Mouse (Mus musculus) hindbrain, embryonic 14.5 days (tissue): ENCODE measurements around the gene Phf13. TPM values are rescaled to one million over a fixed set of nuclear protein-coding genes. Genes with fewer than 3 reads are reported as not detected.
A peak's percentile ranks its signal among the peaks of the same experiment; 100 is the strongest.

Source experiments
- ATAC-seq: fragments of 200-750 bp; cut with Nextera tagmentation; 2 replicates; pipeline ENCODE4 v1.8.0; 2017; ENCODE audit warnings: moderate number of reproducible peaks, mild to moderate bottlenecking, moderate TSS enrichment, moderate library complexity; ENCODE audit not compliant: low FRiP score
- DNase-seq: peaks from one replicate; pipeline ENCODE4 v3.0.0-alpha.2; 2015; ENCODE audit warnings: low spot score
- H3K27ac ChIP-seq: fragments of 300-500 bp; sonication (generic); 2 replicates; pipeline ENCODE4 v1.5.1; 2014; ENCODE audit warnings: mild to moderate bottlenecking, moderate library complexity
- H3K27me3 ChIP-seq: fragments of 300-500 bp; sonication (generic); 2 replicates; pipeline ENCODE4 v1.6.1; 2014; ENCODE audit warnings: mild to moderate bottlenecking, low read length, mixed read lengths; ENCODE audit not compliant: control insufficient read depth, insufficient read depth
- H3K36me3 ChIP-seq: fragments of 300-500 bp; sonication (generic); replicated peaks from 2 replicates; pipeline ENCODE4 v1.6.1; 2014; ENCODE audit not compliant: control insufficient read depth, insufficient read depth
- H3K4me1 ChIP-seq: fragments of 300-500 bp; sonication (generic); replicated peaks from 2 replicates; pipeline ENCODE4 v1.6.1; 2014; ENCODE audit warnings: antibody characterized with exemption, low read length, mixed read lengths; ENCODE audit not compliant: control insufficient read depth, insufficient read depth
- H3K4me2 ChIP-seq: fragments of 300-500 bp; sonication (generic); replicated peaks from 2 replicates; pipeline ENCODE4 v1.6.1; 2014; ENCODE audit warnings: mild to moderate bottlenecking, moderate library complexity
- H3K4me3 ChIP-seq: fragments of 300-500 bp; sonication (generic); replicated peaks from 2 replicates; pipeline ENCODE4 v1.5.1; 2014; ENCODE audit warnings: mild to moderate bottlenecking, low read length
- H3K9ac ChIP-seq: fragments of 300-500 bp; sonication (generic); 2 replicates; pipeline ENCODE4 v1.6.1; 2014
- H3K9me3 ChIP-seq: fragments of 300-500 bp; sonication (generic); 2 replicates; pipeline ENCODE4 v1.6.1; 2016; ENCODE audit warnings: low read length; ENCODE audit not compliant: control insufficient read depth
- WGBS: fragments of 180-500 bp; shearing (Covaris S2); extraction: QIAGEN DNeasy Blood & Tissue Kit; methylation state at CpG from one replicate; pipeline ENCODE4 v1.1.7; 2014; 5-methylcytosine and 5-hydroxymethylcytosine counted together
- polyA plus RNA-seq: library from polyadenylated mRNA; unstranded; fragments of >200 nt; fragmentation: Nextera tagmentation; extraction: Ambion mirVana; gene quantifications from 2 replicates; pipeline ENCODE4 v1.2.1, GENCODE M21; 2014

The Phf13 gene
- polyA plus RNA-seq, 1 experiment from 2014 or later, result 20.6 TPM

DNA sequence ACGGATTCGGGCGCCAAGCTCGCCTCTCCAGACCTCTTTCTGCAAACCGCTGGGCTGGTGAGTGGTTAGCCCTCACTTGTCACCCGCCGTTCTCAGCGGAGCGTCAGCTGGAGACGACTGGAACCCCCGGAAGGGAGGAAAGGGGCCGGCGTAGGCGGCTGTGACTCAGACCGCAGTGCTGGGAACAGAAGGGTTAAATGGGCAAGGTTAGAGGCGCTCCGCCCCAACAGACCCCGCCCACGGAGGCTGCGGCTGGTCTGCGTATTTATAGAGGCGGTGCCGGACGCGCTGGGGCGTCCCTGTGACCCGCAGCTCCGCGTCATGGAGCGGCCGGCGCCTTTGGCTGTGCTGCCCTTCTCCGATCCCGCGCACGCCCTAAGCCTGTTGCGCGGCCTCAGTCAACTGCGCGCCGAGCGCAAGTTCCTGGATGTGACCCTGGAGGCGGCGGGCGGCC is 12.6 kb upstream of the Phf13 start, which contains the start of gene Klhl21:
Gene Klhl21, plus strand, starts transcription at position 182 of the 454 bp plus-strand sequence.
- Histone ChIP-seq H3K4me1 (peaks cover 29% of the 10 kb centered on the region), H3K36me3 (no peaks in the 10 kb centered on the region), H3K9ac (peak within 1 kb of the TSS; percentile 67), H3K4me2 (peak within 1 kb of the TSS; percentile 100), H3K27me3 (peaks cover 37% of the 10 kb centered on the region), H3K9me3 (no peaks in the 10 kb centered on the region), H3K27ac (peak within 1 kb of the TSS; percentile 77), H3K4me3 (peak within 1 kb of the TSS; percentile 65)
- DNase-seq (peak; percentile 85), ATAC-seq (peak; percentile 86)
- under 1% methylated on average over 45 of the region's 45 CpGs for WGBS

DNA sequence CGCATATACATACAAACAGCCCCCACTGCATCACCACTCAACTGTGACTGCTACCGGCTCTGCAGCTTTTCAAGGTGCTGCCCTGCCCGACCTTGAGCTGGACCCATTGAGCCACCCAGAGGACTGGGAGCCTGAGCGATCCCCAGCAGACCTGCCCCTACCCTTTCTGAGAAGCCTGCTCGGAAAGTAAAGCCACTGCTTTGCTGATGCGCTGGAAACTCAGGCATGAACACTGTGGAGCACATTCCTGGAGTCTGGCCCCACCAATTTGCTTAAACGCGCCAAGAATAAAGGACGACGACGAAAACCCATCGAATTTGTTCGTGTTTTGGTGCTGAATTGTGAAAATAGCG is 12.1 kb upstream of the Phf13 start:
- peaks cover 37% of the 10 kb centered on the region for H3K27me3 ChIP-seq
- H3K9me3 ChIP-seq, result no peaks in the 10 kb centered on the region
- peak overlapping the region; percentile 67 for H3K9ac ChIP-seq
- H3K27ac ChIP-seq, result 0 out of 2 replicates have a peak overlapping the region, but pooled peaks have one; percentile 39
- no peak for ATAC-seq
- H3K4me1 ChIP-seq, result peaks cover 29% of the 10 kb centered on the region
- peak overlapping the region; percentile 100 for H3K4me2 ChIP-seq
- no peaks in the 10 kb centered on the region for H3K36me3 ChIP-seq
- H3K4me3 ChIP-seq, result peak overlapping the region; percentile 65
- DNase-seq, result no peak
- WGBS, result 1% methylated on average over 14 of the region's 14 CpGs

DNA sequence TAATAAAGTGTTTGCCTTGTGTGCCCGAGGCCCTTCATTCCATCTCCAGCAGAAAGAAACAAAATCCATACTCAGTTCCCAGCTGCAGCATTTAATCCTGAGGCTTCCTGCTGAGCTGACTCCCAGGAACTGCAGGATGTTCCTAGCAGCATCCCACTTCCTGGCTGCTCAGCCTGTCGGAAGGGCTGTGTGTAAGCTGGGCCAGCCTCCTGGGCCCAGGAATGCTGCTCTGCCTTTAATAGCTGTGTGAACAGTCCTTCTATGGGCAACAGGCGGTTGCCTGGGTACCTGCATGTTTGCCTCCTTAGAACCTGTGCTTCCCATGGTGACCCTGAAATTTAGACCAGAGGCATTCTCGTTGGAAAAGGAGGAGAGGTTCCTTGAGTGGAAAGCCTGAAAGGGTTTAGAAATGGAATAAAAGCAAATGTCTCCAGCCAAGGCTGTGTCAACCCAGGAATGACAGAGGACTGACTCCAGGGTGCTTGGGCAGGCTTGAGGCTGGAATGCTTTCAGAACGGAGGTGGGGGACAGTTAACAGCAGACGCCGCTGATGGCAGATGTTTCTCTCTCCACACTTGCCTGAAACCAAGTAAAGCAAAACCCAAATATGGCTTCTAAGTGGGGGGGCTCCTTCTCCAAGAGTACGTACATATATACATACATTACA is 11.6 kb upstream of the Phf13 start:
- peaks cover 29% of the 10 kb centered on the region for H3K4me1 ChIP-seq
- 7% methylated on average over 8 of the region's 8 CpGs for WGBS
- peaks cover 37% of the 10 kb centered on the region for H3K27me3 ChIP-seq
- H3K4me3 ChIP-seq, result peak overlapping the region; percentile 65
- DNase-seq (no peak), ATAC-seq (no peak)
- 0 out of 2 replicates have a peak overlapping the region, but pooled peaks have one; percentile 67 for H3K9ac ChIP-seq
- H3K27ac ChIP-seq, result 0 out of 2 replicates have a peak overlapping the region, but pooled peaks have one; percentile 39
- H3K4me2 ChIP-seq, result peak overlapping the region; percentile 100
- H3K36me3 ChIP-seq, result no peaks in the 10 kb centered on the region
- H3K9me3 ChIP-seq, result no peaks in the 10 kb centered on the region

DNA sequence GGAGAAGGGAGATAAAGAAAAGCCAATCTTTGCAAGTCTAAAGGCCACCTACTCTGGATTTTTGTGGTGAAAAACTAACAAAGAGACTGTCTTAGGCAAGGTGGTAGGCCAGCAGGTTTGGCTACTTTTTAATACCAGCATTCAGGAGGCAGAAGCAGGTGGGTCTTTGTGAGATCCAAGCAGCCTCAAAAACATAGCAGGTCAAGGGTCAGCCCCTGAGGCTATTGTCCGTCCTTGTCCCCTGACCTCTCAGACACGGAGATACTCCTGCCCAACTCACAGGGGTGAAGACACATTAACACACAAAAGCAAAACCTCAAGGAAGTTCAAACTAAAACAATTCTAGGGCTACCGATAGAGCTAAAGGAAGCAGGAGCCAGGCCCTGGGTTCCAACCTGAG is 10.8 kb upstream of the Phf13 start:
- H3K9me3 ChIP-seq, result no peaks in the 10 kb centered on the region
- H3K4me3 ChIP-seq, result no peak overlapping the region
- H3K36me3 ChIP-seq, result no peaks in the 10 kb centered on the region
- no peak overlapping the region for H3K9ac ChIP-seq
- whole genome bisulfite sequencing, result 21% methylated on average over 3 of the region's 3 CpGs
- DNase-seq (no peak), ATAC-seq (no peak)
- no peak overlapping the region for H3K27ac ChIP-seq
- no peak overlapping the region for H3K4me2 ChIP-seq
- peaks cover 29% of the 10 kb centered on the region for H3K4me1 ChIP-seq
- H3K27me3 ChIP-seq, result peaks cover 37% of the 10 kb centered on the region

DNA sequence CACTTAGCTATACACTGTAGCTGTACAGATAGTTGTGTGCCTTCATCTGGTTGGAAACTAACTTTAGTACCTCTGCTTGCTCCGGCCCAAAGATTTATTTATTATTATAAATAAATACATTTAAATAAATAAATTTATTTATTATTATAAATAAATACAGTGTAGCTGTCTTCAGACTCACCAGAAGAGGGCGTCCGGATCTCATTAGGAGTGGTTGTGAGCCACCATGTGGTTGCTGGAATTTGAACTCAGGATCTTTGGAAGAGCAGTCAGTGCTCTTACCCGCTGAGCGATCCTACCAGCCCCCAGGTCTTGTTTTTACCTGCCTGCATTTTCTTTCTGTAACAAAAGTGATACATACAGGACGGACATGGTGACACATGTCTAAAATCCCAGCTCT is 10.1 kb upstream of the Phf13 start:
- Histone ChIP-seq H3K9ac (no peak overlapping the region), H3K4me1 (peaks cover 27% of the 10 kb centered on the region), H3K4me3 (no peak overlapping the region), H3K9me3 (no peaks in the 10 kb centered on the region), H3K4me2 (no peak overlapping the region), H3K36me3 (no peaks in the 10 kb centered on the region), H3K27ac (no peak overlapping the region), H3K27me3 (peaks cover 34% of the 10 kb centered on the region)
- 79% methylated on average over 6 of the region's 6 CpGs for WGBS
- DNase-seq (no peak), ATAC-seq (no peak)

DNA sequence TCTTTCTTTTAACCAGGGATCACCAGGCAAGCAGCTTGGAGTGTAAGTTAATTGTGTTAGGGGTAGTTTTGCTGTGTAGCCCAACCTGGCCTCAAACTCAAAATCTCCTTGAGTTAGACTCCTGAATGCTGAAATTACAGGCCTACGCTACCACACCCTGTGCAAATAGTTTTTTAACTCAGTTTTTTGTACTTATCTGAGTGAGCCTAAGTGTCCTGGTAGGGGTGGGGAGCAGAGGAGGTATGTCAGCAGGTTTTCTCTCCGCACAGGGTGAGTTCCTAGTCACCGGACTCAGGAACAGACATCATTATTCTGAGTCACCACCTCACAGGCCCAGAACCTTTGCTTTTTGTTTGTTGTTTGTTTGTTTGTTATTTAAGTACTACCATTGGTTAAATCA is 6.0 kb upstream of the Phf13 start:
- H3K27ac ChIP-seq, result no peak overlapping the region
- H3K4me1 ChIP-seq, result peaks cover 7% of the 10 kb centered on the region
- H3K36me3 ChIP-seq, result no peaks in the 10 kb centered on the region
- ATAC-seq, result no peak
- DNase-seq, result no peak
- H3K4me3 ChIP-seq, result no peak overlapping the region
- peaks cover 10% of the 10 kb centered on the region for H3K27me3 ChIP-seq
- WGBS, result 96% methylated on average over 3 of the region's 3 CpGs
- H3K4me2 ChIP-seq, result no peak overlapping the region
- no peaks in the 10 kb centered on the region for H3K9me3 ChIP-seq
- no peak overlapping the region for H3K9ac ChIP-seq

DNA sequence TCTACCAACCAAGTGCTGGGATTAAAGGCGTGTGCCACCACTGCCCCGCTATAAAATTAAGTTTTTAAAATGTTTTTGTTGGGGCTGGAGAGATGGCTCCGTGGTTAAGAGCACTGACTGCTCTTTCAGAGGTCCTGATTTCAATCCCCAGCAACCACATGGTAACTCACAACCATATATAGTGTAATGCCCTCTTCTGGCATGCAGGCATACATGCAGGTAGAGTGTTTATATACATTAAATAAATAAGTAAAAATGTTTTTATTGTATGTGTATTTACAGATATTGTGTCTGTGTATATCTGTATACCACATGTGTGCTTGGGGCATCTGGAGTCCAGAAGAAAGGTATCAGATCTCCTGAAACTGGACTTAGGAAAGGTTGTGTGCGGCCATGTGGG is 5.3 kb upstream of the Phf13 start:
- Histone ChIP-seq H3K9ac (no peak overlapping the region), H3K4me2 (no peak overlapping the region), H3K27ac (no peak overlapping the region), H3K4me3 (no peak overlapping the region), H3K4me1 (peaks cover 9% of the 10 kb centered on the region), H3K9me3 (no peaks in the 10 kb centered on the region), H3K27me3 (peaks cover 2% of the 10 kb centered on the region), H3K36me3 (no peaks in the 10 kb centered on the region)
- 68% methylated on average over 4 of the region's 4 CpGs for WGBS
- DNase-seq (no peak), ATAC-seq (no peak)

DNA sequence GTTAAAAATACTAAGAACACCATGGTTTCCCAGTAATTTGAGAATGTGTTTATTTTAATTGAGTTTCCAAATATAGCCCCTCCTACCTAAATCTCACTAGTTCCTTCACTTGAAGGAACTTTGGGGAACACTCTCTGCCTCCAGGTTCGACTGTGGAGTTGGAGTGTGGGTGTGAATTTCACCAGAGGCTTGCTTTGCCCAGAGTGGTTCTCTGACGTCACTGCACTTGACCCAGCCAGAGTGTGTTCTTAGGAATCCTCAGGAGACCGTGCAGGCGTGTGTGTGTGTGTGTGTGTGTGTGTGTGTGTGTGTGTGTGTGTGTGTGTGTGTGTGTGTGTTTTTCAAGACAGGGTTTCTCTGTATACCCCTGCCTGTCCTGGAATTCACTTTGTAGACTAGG is 4.8 kb upstream of the Phf13 start:
- no peak overlapping the region for H3K4me2 ChIP-seq
- no peak overlapping the region for H3K4me3 ChIP-seq
- H3K27ac ChIP-seq, result no peak overlapping the region
- 44% methylated on average over 4 of the region's 4 CpGs for WGBS
- H3K36me3 ChIP-seq, result no peaks in the 10 kb centered on the region
- ATAC-seq (no peak), DNase-seq (no peak)
- no peaks in the 10 kb centered on the region for H3K9me3 ChIP-seq
- H3K27me3 ChIP-seq, result no peaks in the 10 kb centered on the region
- H3K4me1 ChIP-seq, result peaks cover 9% of the 10 kb centered on the region
- no peak overlapping the region for H3K9ac ChIP-seq

DNA sequence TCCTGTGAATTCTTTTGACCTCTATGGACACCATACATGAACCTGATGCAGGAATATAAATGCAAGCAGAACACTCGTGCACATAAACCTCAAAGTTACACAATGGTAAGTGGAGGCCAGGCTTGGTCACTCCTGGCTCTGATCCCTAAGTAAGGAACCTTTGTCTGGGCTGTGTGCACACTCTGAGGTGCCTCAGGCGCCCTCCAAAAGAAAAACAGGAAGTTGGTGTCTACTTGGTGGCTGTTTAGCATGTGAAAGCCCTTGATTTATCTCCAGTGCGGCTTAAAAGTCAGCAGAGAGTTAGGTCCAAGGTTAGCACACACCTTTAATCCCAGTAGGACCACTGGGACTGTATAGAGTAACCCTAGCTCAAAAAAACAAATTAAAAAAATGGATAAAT is 3.4 kb upstream of the Phf13 start:
- ATAC-seq (no peak), DNase-seq (no peak)
- Histone ChIP-seq H3K27ac (no peak overlapping the region), H3K9me3 (no peaks in the 10 kb centered on the region), H3K36me3 (no peaks in the 10 kb centered on the region), H3K4me3 (no peak overlapping the region), H3K4me2 (no peak overlapping the region), H3K4me1 (peaks cover 9% of the 10 kb centered on the region), H3K27me3 (no peaks in the 10 kb centered on the region), H3K9ac (no peak overlapping the region)
- WGBS, result 66% methylated on average over 3 of the region's 3 CpGs
